Mouse (Mus musculus) stomach, postnatal 0 days (tissue): ENCODE results near the gene Slc25a11. TPM values are rescaled to one million over a fixed set of nuclear protein-coding genes. Genes with fewer than 3 reads are reported as not detected.

Experiments used
- ATAC-seq: fragments of 200-750 bp; cut with Nextera tagmentation; 2 replicates; pipeline ENCODE4 v1.8.0; 2017; ENCODE audit not compliant: low FRiP score, low TSS enrichment
- DNase-seq: peaks from one replicate; pipeline ENCODE4 v3.0.0-alpha.2; 2016; ENCODE audit warnings: low spot score
- H3K27ac ChIP-seq: fragments of 300-500 bp; sonication (generic); replicated peaks from 2 replicates; pipeline ENCODE4 v1.5.1; 2014; ENCODE audit warnings: mild to moderate bottlenecking, control low read depth
- H3K27me3 ChIP-seq: fragments of 300-500 bp; sonication (generic); 2 replicates; pipeline ENCODE4 v1.6.1; 2014; ENCODE audit warnings: low read length; ENCODE audit not compliant: control insufficient read depth, insufficient read depth
- H3K36me3 ChIP-seq: fragments of 300-500 bp; sonication (generic); 2 replicates; pipeline ENCODE4 v1.6.1; 2014; ENCODE audit warnings: low read length, mixed read lengths; ENCODE audit not compliant: control insufficient read depth, insufficient read depth
- H3K4me1 ChIP-seq: fragments of 300-500 bp; sonication (generic); replicated peaks from 2 replicates; pipeline ENCODE4 v1.6.1; 2014; ENCODE audit warnings: antibody characterized with exemption; ENCODE audit not compliant: control insufficient read depth, insufficient read depth
- H3K4me2 ChIP-seq: fragments of 300-500 bp; sonication (generic); replicated peaks from 2 replicates; pipeline ENCODE4 v1.6.1; 2014; ENCODE audit warnings: low read depth, mild to moderate bottlenecking, control low read depth, moderate library complexity
- H3K4me3 ChIP-seq: fragments of 300-500 bp; sonication (generic); 2 replicates; pipeline ENCODE4 v1.5.1; 2014; ENCODE audit warnings: low read depth, low read length, control low read depth
- H3K9ac ChIP-seq: fragments of 300-500 bp; sonication (generic); 2 replicates; pipeline ENCODE4 v1.6.1; 2014; ENCODE audit warnings: mild to moderate bottlenecking, low read length, control low read depth, mixed read lengths
- H3K9me3 ChIP-seq: fragments of 300-500 bp; sonication (generic); 2 replicates; pipeline ENCODE4 v1.6.1; 2016; ENCODE audit warnings: low read length; ENCODE audit not compliant: control insufficient read depth
- CTCF ChIP-seq: IDR thresholded peaks from 2 replicates; pipeline ENCODE4 v1.5.1; 2016; ENCODE audit warnings: antibody characterized with exemption, low read depth, mild to moderate bottlenecking, moderate library complexity
- EP300 ChIP-seq: optimal IDR thresholded peaks from 2 replicates; pipeline ENCODE3; 2016; ENCODE audit warnings: antibody characterized with exemption
- whole genome bisulfite sequencing: fragments of 180-500 bp; shearing (Covaris S2); extraction: QIAGEN DNeasy Blood & Tissue Kit; methylation state at CpG from one replicate; pipeline ENCODE4 v1.1.7; 2014; 5-methylcytosine and 5-hydroxymethylcytosine counted together
- polyA plus RNA-seq: library from polyadenylated mRNA; unstranded; fragments of >200 nt; fragmentation: Nextera tagmentation; extraction: Ambion mirVana; gene quantifications from 2 replicates; pipeline ENCODE4 v1.2.1, GENCODE M21; 2015

The Slc25a11 gene
- polyA plus RNA-seq, 1 experiment from 2014 or later: 120 TPM

GRCm38 (mm10) chr11:70594253-70594989 lies 52.9 kb downstream of the Slc25a11 start:
- TF ChIP-seq CTCF: no peak
- no peak for TF ChIP-seq EP300
- 78% methylated on average over 15 of the region's 15 CpGs for WGBS
- Histone ChIP-seq H3K9ac (no peak overlapping the region), H3K4me1 (peaks cover 3% of the 10 kb centered on the region; the same call in 1 of the 2 replicates), H3K36me3 (peaks cover 5% of the 10 kb centered on the region), H3K27me3 (no peaks in the 10 kb centered on the region), H3K27ac (no peak overlapping the region), H3K4me3 (no peak overlapping the region), H3K4me2 (no peak overlapping the region), H3K9me3 (no peaks in the 10 kb centered on the region)
- DNase-seq (peak; percentile 12), ATAC-seq (no peak)

Other genes with a start within 250 kb of the Slc25a11 start
- 10.4 and 10.8 TPM in 2 replicates for gene Pelp1, start 237.4 kb downstream of the Slc25a11 start, polyA plus RNA-seq
- 9.0 and 9.5 TPM in 2 replicates for gene Arrb2, start 214.8 kb downstream of the Slc25a11 start, polyA plus RNA-seq
- gene Med11, start 195.6 kb downstream of the Slc25a11 start, polyA plus RNA-seq: 27.4 and 28.6 TPM in 2 replicates
- 0.62 and 0.86 TPM in 2 replicates for gene Zmynd15, start 188.0 kb downstream of the Slc25a11 start, polyA plus RNA-seq
- gene Cxcl16, start 187.5 kb downstream of the Slc25a11 start, polyA plus RNA-seq: 15.8 and 18.1 TPM in 2 replicates
- 91.8 and 104 TPM in 2 replicates for gene Tm4sf5, start 142.2 kb downstream of the Slc25a11 start, polyA plus RNA-seq
- 0.15 and 0.36 TPM in 2 replicates for gene Vmo1, start 132.9 kb downstream of the Slc25a11 start, polyA plus RNA-seq
- gene Gltpd2, start 128.3 kb downstream of the Slc25a11 start, polyA plus RNA-seq: 0.32 and 0.40 TPM in 2 replicates
- gene Psmb6, start 122.1 kb downstream of the Slc25a11 start, polyA plus RNA-seq: 516 and 537 TPM in 2 replicates
- not detected in 2 replicates for gene Gm40193, start 114.5 kb downstream of the Slc25a11 start, polyA plus RNA-seq
- 16.2 and 17.7 TPM in 2 replicates for gene Pld2, start 107.4 kb downstream of the Slc25a11 start, polyA plus RNA-seq
- 8.5 and 10.2 TPM in 2 replicates for gene Mink1, start 84.6 kb downstream of the Slc25a11 start, polyA plus RNA-seq
- not detected in 2 replicates for gene 4930544D05Rik, start 31.6 kb downstream of the Slc25a11 start, polyA plus RNA-seq
- not detected in 2 replicates for gene Chrne, start 28.3 kb downstream of the Slc25a11 start, polyA plus RNA-seq
- gene Gp1ba, start 8.4 kb downstream of the Slc25a11 start, polyA plus RNA-seq: 0.06 and 0.07 TPM in 2 replicates
- 62.8 and 70.5 TPM in 2 replicates for gene Rnf167, start 244 bp downstream of the Slc25a11 start, polyA plus RNA-seq
- 1,446 and 1,550 TPM in 2 replicates for gene Pfn1, start 7.2 kb upstream of the Slc25a11 start, polyA plus RNA-seq
- gene Eno3, start 9.7 kb upstream of the Slc25a11 start, polyA plus RNA-seq: 9.6 and 10.8 TPM in 2 replicates
- 77.7 and 79.4 TPM in 2 replicates for gene Spag7, start 21.9 kb upstream of the Slc25a11 start, polyA plus RNA-seq
- 6.5 and 7.9 TPM in 2 replicates for gene Camta2, start 40.6 kb upstream of the Slc25a11 start, polyA plus RNA-seq
- 1.6 and 2.1 TPM in 2 replicates for gene Inca1, start 52.7 kb upstream of the Slc25a11 start, polyA plus RNA-seq
- 4.7 TPM in 2 replicates for gene Kif1c, start 53.1 kb upstream of the Slc25a11 start, polyA plus RNA-seq
- 3.4 and 3.8 TPM in 2 replicates for gene Zfp3, start 116.7 kb upstream of the Slc25a11 start, polyA plus RNA-seq
- 0.57 and 0.63 TPM in 2 replicates for gene Scimp, start 165.1 kb upstream of the Slc25a11 start, polyA plus RNA-seq
- 15.1 and 17.5 TPM in 2 replicates for gene Rabep1, start 197.3 kb upstream of the Slc25a11 start, polyA plus RNA-seq